Mouse (Mus musculus) c-Kit-positive CD71-positive TER-119-positive erythroid progenitor cells, embryonic 14.5 days (primary cell): ENCODE results near the gene Rnf220.
"Not testable (repeated sequence)": the region's sequence is repeated elsewhere in the genome, so short reads cannot be mapped to it uniquely, and the experiment has no call there.

ENCODE experiments used
- DNase-seq: peaks from one replicate; pipeline ENCODE4 v3.0.0-alpha.2; 2013; ENCODE audit warnings: low spot score

Gene Rnf220

DNA sequence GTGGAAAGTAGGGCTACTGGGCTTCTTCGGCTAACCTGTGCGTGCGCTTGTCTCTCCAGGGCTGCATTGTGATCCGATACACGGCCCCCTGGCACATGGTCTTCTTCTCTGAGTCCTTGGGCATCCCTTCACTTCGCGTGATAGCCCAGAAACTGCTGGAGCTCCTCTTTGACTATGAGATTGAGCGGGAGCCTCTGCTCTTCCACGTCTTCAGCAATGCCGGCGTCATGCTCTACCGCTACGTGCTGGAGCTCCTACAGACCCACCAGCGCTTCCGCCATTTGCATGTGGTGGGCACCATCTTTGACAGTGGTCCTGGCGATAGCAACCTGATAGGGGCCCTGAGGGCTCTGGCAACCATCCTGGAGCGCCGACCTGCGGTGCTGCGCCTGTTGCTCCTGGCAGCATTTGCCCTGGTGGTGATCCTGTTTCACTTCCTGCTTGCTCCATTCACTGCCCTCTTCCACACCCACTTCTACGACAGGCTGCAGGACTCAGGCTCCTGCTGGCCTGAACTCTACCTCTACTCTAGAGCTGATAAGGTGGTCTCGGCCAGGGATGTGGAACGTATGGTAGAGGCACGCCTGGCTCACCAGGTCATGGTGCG is 228.9 kb downstream of the Rnf220 start:
- no peak for DNase-seq

DNA sequence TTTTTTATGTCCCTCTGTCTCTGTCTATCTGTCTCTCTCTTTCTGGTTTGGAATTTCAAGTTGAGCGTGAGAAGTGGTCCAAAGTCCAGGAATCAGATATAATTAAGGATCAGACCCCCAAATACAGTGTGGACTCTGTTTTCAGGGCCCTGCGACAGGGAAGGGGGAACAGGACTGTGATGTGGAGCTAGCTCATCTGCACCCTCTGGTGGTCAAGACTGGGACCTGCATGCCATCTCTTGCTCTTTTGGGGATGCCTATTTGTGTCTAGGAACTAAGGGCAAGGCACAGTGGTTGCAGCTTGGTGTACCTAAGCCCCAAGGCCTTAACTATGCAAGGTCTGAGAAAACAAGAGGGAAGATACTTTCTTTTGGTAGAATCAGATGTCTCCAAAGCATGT is 229.6 kb downstream of the Rnf220 start:
- peak; percentile 66 for DNase-seq

DNA sequence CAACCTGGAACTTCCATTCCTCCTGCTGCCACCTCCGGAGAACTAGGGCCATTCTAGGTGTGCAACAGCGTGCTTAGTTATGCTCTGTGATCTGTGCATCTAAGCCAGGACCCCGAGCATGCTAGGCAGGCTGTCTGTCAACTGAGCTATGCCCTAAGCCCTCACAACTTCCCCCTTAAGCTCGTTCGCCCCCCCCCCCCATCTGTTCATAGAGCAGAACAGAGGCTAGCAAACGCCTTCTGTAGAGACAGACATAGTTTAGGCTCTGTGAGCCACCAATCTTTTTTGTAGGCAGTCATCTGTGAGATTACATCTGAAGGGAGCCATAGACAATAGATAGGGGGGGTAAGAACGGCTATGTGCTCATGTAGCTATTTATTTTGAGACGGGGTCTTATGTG is 233.9 kb downstream of the Rnf220 start:
- DNase-seq = no peak

DNA sequence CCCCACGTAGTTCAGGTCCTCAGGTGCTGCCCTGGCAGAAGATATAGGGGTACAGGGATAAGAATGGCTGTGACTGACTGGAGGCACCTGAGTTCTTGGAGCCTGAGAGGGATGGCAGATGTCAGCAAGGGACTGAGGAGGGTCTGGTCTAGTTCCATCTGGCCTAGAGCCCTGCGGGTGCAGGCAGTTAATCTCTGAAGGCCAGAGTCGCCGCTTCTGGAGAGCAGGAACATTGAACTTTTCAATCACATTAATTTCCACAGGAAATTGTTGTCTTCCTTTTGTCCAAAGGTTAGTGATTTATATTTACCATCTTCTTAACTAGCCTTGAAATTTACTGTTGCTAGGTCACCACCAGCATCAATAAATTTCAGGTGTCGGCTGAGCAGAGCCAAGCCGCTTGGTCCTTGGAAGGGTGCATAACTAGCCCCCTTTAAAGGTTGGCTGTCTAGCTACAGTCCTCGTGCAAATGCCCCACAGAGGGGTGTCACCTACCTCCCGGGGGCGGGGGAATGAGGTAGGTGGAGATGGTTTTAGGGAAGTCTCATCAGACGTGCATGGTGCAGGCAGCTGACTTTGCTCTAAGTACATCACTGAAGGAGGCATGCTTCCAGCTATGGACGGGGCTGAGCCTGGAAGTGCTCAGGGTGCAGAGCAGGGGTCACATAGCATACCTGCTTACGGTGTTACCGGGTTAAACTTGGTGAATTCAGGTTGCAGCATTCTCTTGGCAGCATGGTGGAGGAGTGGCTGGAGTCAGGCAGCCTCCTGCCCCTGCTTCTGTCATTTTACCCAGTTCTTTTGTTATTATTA is 234.5 kb downstream of the Rnf220 start:
- no peak for DNase-seq

DNA sequence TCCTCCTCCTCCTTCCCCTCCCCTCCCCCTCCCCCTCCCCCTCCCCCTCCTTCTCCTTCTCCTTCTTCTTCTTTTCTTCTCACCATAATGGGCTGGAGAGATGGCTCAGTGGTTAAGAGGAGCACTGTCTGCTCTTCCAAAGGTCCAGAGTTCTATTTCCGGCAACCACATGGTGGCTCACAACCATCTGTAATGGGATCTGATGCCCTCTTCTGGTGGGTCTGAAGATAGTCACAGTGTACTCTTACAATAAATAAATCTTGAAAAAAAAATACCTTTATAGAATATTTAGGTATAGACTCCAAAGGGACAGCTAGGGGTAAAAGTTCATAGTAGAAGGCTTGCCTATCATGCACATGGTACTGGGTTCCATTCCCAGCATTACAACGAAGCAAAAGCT is 235.6 kb downstream of the Rnf220 start:
- DNase-seq = no peak

DNA sequence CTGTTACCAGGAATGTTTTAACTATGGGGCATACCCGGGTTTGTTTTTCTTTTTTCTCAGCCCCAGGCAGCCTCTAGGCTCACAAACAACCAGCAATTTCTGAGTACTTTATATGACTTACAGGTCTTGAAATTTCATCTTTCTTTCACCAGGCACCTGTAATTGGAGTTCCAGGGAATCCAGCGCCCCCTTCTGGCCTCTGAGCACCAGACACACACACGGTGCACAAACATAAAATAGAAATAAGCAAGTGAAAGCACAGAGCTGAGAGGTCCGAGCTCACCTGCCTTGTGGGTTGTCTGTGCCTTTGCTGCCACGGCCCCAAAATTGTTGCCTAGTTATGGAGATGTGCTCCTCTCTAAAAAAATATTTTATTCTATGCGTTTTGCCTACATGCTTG is 236.9 kb downstream of the Rnf220 start:
- not testable (repeated sequence) for DNase-seq

DNA sequence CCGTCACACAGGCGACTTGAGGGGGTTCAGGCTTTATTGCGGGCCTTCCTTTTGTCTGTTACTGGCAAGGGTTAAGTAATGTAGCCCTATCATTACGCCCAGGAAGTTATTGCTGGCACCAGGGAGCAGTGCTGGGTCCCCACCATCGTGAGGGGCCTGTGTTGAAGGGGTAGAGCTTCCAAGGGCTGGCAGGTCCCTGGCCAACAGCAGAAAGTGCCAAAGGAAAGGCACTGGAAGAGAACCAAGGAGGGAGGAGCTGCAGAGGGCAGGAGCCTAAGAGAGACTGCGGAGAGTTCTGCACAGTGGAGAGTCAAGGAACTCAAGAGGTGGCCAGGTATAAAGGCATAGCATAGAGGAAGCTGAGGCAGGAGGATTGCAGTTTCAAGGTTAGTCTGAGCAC is 242.2 kb downstream of the Rnf220 start:
- DNase-seq = no peak

DNA sequence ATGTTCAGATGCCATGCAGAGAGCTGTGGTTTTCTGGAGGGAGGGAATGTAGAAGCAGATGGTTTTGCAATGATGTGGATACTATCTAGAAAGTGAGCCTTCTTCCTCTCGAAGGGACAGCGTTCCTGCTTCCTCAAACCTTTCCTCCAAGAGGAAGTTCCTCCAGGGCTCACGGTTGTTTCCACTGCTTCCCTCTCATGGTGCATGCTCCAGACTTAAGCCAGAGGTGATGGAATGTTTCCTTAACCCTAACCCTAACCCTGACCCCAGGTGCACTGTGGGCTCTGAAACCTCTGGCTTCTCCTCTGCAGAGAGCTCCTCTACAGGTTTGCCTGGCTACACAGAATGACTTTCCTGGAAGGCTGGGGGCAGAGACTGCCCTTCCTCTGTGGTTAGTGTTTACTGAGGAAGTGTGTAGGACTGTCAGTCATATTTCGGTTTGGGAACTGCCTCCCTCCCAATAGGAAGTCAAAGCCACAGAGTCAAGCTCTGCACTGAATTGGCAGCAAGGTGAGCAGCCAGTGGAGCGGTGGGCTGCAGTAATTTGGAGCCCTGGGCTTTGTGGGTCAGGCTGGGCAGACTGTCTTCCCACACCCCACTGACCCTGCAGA is 242.7 kb downstream of the Rnf220 start:
- DNase-seq = no peak

DNA sequence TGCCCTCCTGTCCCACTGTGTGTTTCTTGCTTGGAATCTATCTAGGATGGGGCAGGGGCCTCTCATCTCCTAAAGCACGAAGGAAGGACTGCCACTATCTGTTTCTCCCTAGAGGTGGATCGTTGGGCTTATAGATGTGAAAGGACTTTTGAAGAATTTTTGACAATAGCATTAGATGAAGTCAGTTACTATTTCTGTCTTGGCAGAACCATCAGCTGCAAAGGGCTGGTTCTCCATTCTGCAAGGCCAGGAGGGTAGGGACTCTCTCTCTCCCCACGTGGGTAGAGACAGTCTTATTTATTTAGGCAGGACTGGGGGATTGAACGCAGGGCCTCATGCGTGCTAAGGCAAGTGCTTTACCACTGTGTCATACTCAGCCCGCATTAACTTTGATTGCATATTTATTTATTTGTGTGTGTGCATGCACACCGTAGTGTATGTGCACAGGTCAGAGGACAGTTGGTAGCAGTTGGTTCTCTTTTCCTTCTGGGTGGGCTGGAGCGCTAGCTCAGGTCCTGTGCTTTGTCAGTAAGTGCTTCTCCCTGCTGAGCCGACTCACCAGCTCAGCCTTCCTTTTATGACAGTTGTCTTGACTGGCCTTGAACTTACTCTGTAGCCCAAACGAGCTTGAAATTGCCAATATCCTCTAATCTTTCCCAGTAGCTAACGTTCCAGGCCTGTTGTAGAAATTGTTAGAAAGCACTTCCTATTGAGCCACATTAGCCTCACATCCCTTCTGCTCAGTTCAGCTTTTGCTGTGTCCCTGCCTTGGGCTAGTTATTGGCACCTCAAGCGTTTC is 243.4 kb downstream of the Rnf220 start:
- DNase-seq = no peak

DNA sequence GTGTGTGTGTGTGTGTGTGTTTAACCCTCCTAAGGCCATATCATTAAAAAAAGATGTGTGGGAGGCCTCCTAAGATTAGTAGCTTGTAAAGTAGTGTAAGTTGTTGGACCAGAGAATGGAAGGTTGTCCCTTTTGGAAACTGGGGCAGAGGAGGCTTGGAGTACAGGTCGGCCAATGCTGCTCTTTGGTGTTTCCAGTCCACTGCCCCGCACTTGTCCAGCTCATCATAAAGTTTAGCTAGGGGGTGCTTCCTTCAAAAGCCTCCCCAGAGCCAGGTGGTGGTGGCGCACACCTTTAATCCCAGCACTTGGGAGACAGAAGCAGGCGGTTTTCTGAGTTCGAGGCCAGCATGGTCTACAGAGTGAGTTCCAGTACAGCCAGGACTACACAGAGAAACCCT is 244.1 kb downstream of the Rnf220 start:
- DNase-seq = no peak

DNA sequence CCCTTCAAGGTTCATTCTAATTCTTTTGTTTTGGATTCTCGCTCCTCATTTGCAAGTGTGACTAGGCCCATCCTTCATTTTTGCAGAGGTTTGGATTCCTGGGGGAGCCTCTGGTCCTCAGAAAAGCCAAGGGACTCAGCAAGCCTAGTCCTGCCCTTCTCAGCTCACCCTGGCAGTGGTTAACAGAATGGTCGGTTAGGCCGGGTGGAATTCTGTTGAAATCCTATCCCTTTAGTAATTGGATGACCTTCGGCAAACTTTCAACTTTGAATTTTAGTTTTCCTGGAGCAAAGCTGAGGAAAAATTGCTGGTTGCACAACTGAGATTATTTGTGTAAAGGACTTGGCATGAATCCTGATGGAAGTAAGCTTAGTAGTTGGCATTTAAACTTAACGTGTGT is 244.5 kb downstream of the Rnf220 start:
- no peak for DNase-seq

DNA sequence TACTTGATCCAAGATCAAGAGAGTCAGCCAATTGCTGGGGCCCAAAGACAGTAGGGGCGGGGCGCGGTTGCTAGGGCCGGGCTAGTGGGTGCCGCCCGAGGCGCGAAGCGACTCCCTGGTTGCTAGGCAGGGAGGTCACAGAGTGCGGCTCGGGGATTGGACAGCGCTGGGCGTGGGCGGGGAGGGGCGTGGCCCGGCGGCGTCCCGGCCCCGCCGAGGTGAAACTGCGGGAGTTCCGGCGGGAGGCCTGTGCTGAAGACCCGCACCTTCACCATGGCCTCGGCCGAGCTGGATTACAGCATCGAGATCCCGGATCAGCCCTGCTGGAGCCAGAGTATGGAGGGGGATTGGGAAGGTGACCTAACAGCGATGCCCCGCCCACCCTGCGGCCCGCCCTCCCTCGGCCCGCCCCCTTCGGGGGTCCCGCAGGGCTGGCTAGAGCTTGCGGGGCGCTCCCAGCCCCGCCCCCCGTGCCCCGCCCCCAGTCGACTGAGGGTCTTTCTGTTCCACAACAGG is 245.0 kb downstream of the Rnf220 start, which contains the start of the genes Tmem53 and Armh1:
Gene Tmem53, plus strand, starts transcription at position 151 of the 516 bp plus-strand sequence.
Gene Armh1, minus strand, starts transcription at position 325 of the 516 bp plus-strand sequence.
- DNase-seq = peak; percentile 94

DNA sequence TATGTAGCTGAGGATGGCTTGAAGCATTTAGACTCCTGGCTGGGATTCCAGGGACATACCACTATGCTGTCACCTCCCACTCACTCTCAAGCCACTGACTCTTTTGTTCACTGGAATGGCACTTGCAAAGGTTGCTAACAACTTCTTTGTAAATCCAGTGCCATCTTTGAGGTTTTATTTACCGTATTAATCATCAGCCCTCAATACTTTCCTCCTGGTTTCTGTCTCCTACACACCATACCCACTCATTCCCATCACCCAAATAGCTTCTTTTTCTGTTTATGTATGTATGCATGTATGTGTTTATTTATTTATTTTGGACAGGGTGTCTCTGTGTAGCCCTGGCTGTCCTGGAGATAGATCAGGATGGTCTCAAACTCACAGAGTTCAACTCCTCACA is 245.9 kb downstream of the Rnf220 start:
- no peak for DNase-seq

DNA sequence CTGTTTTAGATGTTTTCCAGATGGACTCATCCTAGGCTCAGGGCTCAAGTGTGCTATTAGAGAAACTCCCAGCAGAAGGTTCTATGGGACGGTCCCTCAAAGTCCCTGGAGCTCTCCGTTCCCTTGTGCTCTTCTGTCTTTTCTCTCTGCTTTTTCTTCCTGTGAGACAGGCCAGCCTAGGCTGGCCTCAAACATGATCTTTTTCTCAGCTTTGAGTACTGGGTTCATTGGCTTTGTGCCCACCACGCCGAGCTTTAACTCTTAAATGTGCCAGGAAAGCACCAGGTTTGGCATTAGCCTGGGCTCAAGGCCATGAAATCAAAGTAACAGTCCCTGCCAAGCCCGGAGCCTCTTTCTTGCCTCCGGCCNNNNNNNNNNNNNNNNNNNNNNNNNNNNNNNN is 256.0 kb downstream of the Rnf220 start:
- DNase-seq = no peak

DNA sequence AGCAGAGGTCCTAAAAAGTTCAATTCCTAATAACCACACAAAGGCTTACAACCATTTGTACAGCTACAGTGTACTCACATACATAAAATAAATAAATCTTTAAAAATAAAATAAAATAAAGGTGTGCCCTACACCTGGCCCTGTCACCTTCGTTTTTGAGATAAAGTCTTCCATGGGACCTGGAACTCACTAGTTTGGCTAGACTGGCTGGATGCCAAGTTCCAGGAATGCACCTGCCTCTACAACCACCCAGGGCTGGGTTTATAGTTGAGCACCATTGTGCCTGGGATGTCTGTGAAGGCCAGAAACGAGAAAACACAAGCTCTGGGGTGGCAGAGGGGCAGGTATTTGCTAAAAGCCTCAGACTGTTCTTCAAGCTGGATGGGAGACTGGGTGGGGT is 257.7 kb downstream of the Rnf220 start:
- no peak for DNase-seq

DNA sequence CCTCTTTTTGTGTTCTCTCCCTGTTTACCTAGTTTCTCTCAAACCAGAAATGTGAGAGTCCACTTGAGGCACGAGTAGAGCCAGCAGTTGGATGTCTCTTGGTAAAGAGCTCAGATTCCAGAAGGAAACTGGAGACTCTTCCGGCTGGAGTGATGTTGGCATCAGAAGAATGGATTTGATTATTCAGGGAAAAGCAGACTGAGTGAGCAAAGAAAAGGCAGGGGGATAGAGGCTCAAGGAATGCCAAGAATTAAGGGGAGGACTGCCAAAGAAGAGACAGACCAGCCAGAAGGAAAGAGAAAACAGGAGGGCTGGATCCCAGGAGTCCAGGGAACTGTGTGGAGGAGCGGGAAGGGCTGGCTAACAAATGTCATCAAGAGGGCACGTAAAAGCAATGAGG is 261.0 kb downstream of the Rnf220 start:
- no peak for DNase-seq

DNA sequence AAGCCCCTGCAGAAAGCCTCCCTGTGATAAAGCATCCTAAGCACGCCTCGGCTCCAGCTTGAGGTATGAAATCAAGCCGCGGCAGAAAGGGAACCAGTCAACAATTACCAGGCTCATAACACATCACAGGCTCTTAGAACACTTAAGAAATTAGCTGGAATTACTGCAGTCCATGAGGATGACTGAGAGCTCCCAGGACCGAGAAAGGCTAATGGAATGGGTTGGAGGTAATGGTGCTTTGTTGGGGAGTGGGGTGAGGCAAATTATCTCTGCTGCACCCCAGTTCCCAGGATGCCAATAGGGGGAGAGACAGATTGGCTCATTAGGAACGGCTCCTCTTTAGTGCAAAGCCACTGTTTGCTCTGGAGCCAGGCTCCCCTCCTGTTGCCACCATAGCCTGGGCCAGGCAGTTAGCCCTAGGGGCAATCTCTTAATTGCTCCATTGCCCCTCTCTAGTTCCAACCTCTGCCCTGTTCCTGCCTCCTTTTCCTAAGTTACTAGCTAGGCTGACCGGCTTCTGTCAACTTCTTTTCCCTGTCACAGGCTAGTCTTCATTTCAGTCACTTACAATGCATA is 262.6 kb downstream of the Rnf220 start:
- DNase-seq = no peak

DNA sequence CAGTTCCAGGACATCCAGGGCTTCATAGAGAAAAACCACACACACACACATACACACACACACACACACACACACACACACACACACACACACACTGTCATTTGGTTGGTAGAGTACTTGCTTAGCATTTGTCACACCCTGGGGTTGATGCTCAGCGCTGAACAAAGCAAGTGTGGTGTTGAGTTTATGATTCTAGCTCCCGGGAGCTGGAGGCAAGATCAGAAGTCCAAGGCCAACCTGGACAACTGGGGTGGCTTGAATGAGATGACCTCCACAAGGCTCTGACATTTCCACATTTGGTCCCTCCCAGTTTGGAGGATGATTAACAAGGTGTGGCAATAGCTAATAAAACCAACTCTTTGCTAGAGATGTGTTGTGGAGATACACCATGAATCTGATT is 265.6 kb downstream of the Rnf220 start:
- DNase-seq = no peak

DNA sequence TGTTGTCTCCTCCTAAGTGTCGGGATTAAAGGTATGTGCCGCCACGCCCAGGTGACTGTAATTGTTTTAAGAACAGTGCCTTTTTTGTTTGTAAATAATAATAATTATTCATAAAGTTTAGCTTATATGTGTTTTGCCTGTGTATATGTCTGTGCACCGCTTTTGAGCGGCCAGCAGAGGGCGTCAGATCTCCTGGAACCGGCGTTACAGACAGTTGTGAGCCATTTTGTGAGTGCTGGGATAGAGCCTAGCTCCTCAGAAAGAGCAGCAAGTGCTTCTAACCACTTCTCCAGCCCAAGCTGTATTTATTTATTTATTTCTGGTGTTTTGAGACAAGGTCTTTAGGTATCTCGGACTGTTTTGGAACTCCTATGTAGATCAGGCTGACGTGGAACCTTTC is 266.5 kb downstream of the Rnf220 start:
- DNase-seq = peak; percentile 20

DNA sequence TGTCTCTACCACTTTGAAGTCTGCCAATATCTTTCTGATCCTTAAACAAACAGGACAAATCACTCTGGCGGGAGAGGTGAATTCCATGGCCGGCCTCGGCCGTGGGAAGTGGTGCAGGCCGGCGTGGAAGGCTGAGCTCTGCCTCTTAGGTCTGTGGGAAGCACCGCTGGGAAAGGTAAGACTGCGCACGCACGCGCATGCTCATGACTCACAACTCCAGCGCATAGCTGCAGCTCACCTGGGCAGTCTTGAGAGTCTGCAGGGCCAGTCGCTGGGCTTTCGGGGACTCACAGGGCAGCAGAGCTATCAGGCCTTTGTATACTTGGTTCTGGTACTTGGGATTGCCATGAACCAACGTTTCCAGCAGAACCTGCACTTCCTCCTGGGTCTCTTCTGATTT is 267.3 kb downstream of the Rnf220 start:
- DNase-seq = no peak

DNA sequence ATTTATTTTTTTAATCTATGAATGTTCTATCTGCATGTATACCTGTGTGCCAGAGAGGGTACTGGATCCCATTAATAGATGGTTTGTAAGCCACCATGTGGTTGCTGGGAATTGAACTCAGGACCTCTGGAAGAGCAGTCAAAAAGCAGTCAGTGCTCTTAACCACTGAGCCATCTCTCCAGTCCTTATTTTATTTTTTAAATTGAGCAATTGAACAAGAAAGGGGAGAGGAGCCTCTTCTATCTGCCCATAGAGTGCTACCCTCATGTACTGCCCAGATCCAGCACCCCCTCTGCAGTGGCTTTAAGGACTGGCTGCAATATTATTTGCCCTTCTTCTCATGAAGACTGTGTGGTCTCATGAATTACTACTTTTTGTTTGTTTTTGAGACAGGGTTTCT is 271.6 kb downstream of the Rnf220 start:
- no peak for DNase-seq

DNA sequence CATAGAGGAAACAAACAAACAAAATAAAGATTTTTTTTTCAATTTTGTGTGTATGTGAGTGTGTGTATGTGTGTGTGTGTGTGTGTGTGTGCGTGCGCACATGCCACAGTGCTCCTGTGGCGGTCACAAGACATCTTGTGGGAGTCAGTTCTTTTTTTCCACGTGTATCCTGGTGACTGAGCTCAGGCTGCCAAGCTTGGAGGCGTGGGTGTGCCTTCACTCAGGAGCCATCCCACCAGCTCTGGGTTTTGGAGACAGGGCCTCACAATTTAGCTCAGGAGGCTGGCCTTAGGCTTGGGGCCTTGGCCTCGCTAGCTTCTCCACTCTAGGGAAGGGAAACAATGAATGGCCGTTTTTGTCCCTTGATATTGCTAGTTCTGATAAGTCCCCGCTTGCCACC is 272.7 kb downstream of the Rnf220 start:
- no peak for DNase-seq
